Mouse (Mus musculus) lung, embryonic 16.5 days (tissue): ENCODE results near the gene Zfp653. TPM values are rescaled to one million over a fixed set of nuclear protein-coding genes. Genes with fewer than 3 reads are reported as not detected.
"Not testable (repeated sequence)": the region's sequence is repeated elsewhere in the genome, so short reads cannot be mapped to it uniquely, and the experiment has no call there.

Experiments
- ATAC-seq: fragments of 200-750 bp; cut with Nextera tagmentation; 2 replicates; pipeline ENCODE4 v1.8.0; 2017; ENCODE audit warnings: low read depth, mild to moderate bottlenecking, moderate library complexity
- H3K27ac ChIP-seq: fragments of 300-500 bp; sonication (generic); 2 replicates; pipeline ENCODE4 v1.5.1; 2014; ENCODE audit warnings: mild to moderate bottlenecking, control low read depth, low read length
- H3K27me3 ChIP-seq: fragments of 300-500 bp; sonication (generic); 2 replicates; pipeline ENCODE4 v1.6.1; 2014; ENCODE audit warnings: low read depth, low read length, mixed read lengths; ENCODE audit not compliant: control insufficient read depth, insufficient read depth
- H3K36me3 ChIP-seq: fragments of 300-500 bp; sonication (generic); 2 replicates; pipeline ENCODE4 v1.6.1; 2014; ENCODE audit warnings: low read length; ENCODE audit not compliant: control insufficient read depth, insufficient read depth
- H3K4me1 ChIP-seq: fragments of 300-500 bp; sonication (generic); replicated peaks from 2 replicates; pipeline ENCODE4 v1.6.1; 2014; ENCODE audit warnings: low read length, mixed read lengths; ENCODE audit not compliant: control insufficient read depth, insufficient read depth
- H3K4me2 ChIP-seq: fragments of 300-500 bp; sonication (generic); 2 replicates; pipeline ENCODE4 v1.6.1; 2014; ENCODE audit warnings: low read depth, low read length, control low read depth
- H3K4me3 ChIP-seq: fragments of 300-500 bp; sonication (generic); 2 replicates; pipeline ENCODE4 v1.5.1; 2014; ENCODE audit warnings: mild to moderate bottlenecking, low read length, control low read depth
- H3K9ac ChIP-seq: fragments of 300-500 bp; sonication (generic); 2 replicates; pipeline ENCODE4 v1.6.1; 2014; ENCODE audit warnings: low read length, control low read depth
- H3K9me3 ChIP-seq: fragments of 300-500 bp; sonication (generic); 2 replicates; pipeline ENCODE4 v1.6.1; 2016; ENCODE audit warnings: low read length; ENCODE audit not compliant: control insufficient read depth
- WGBS: fragments of 180-500 bp; shearing (Covaris S2); extraction: QIAGEN DNeasy Blood & Tissue Kit; methylation state at CpG from one replicate; pipeline ENCODE4 v1.1.7; 2014; 5-methylcytosine and 5-hydroxymethylcytosine counted together
- polyA plus RNA-seq: library from polyadenylated mRNA; unstranded; fragments of >200 nt; fragmentation: Nextera tagmentation; extraction: Ambion mirVana; gene quantifications from 2 replicates; pipeline ENCODE4 v1.2.1, GENCODE M21; 2015

Gene Zfp653
- polyA plus RNA-seq, 1 experiment from 2014 or later = 12.8 TPM

DNA sequence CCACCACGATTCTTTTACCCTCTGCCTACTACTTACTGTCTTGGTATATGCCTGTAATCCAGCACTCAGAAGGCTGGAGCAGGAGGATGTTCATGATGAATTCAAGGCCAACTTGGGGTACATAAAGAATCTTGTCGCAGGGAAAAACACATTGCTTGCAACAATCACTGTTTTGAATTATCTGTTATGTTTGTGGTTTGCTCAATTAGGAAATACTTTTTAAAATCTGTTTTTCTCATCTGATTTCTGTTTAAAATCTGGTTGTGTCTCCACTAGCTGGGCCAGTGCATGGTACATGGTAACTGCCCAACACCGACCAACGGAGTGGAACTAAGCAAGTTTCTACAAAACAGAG, 13.5 kb upstream of the Zfp653 start:
- WGBS = 27% methylated on average over 4 of the region's 4 CpGs
- no peaks in the 10 kb centered on the region for H3K36me3 ChIP-seq
- peak overlapping the region; percentile 82 for H3K4me2 ChIP-seq
- H3K9ac ChIP-seq = peak overlapping the region; percentile 76
- H3K27me3 ChIP-seq = no peaks in the 10 kb centered on the region
- ATAC-seq = no peak
- peak overlapping the region; percentile 75; the same call in 1 of the 2 replicates for H3K27ac ChIP-seq
- no peaks in the 10 kb centered on the region for H3K9me3 ChIP-seq
- peak overlapping the region; percentile 90 for H3K4me3 ChIP-seq
- H3K4me1 ChIP-seq = 0 out of 2 replicates have a peak, but pooled peaks cover 4% of the 10 kb centered on the region

DNA sequence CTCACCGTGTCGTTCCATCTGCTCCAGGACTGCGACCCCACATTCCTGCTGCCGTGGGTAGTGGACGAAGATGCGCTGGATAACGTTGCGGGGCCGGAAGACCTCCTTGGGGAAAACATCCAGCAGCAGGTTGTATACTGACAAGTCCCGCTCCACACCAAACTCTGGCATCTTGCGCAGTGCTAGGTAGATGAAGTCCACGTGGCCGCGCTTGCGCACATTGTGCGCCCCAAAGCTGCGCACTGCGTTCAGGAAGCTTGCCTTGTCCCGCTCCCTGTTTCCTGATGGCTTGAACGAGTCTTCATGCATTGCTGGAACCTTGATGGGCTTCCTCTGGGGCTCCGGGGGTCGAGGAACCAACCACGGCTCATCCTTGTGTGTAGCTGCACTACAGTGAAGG, 5.0 kb upstream of the Zfp653 start:
- ATAC-seq = no peak
- H3K9ac ChIP-seq = no peak overlapping the region
- no peaks in the 10 kb centered on the region for H3K27me3 ChIP-seq
- H3K36me3 ChIP-seq = no peaks in the 10 kb centered on the region
- 92% methylated on average over 23 of the region's 23 CpGs for WGBS
- no peak overlapping the region for H3K4me3 ChIP-seq
- no peak overlapping the region for H3K27ac ChIP-seq
- H3K4me1 ChIP-seq = no peaks in the 10 kb centered on the region; the same call in 1 of the 2 replicates
- no peak overlapping the region for H3K4me2 ChIP-seq
- no peaks in the 10 kb centered on the region for H3K9me3 ChIP-seq

DNA sequence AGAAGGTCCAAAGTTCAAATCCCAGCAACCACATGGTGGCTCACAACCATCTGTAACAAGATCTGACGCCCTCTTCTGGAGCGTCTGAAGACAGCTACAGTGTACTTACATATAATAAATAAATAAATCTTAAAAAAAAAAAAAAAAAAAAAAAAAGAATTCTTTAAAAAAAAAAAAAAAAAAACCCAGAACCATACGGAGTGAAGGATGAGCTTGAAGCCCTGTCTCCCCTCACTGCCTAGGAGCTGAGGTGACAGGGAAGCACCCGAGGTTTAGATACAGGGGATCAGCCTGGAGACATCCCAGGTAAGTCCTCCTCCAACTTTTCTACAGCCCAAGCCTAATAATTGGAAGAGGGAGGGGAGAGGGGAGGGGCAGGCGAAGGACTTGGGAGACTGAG, 4.6 kb upstream of the Zfp653 start:
- H3K9me3 ChIP-seq, H3K4me2 ChIP-seq, H3K4me3 ChIP-seq, H3K36me3 ChIP-seq, ATAC-seq, H3K27me3 ChIP-seq, H3K4me1 ChIP-seq, H3K27ac ChIP-seq, H3K9ac ChIP-seq: not testable (repeated sequence)
- 66% methylated on average over 5 of the region's 5 CpGs for WGBS

DNA sequence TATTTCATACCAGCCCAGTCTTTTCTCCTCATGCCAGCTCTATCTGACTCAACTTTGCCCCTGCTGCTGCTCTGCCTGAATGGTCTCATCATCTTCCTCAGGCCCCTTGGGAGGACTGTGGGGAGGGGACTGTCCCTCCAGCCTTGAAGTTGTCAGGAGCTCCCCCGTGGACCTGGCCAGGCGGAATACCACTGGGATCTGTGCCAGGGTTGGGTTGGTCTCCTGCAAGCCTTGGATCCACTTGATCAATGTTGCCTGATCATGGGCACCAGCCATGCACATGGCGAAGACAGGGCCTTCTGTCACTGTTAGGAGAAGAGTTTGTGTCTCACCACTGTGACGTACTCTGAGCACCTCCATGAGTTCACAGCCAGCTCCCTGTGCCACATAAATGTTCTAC, 1.1 kb upstream of the Zfp653 start:
- Histone ChIP-seq H3K27me3 (no peaks in the 10 kb centered on the region), H3K9ac (no peak overlapping the region), H3K27ac (no peak overlapping the region), H3K4me3 (no peak overlapping the region), H3K4me2 (no peak overlapping the region), H3K36me3 (peaks cover 3% of the 10 kb centered on the region; the same call in 1 of the 2 replicates), H3K9me3 (no peaks in the 10 kb centered on the region), H3K4me1 (peaks cover 8% of the 10 kb centered on the region)
- no peak for ATAC-seq
- 91% methylated on average over 4 of the region's 4 CpGs for WGBS

DNA sequence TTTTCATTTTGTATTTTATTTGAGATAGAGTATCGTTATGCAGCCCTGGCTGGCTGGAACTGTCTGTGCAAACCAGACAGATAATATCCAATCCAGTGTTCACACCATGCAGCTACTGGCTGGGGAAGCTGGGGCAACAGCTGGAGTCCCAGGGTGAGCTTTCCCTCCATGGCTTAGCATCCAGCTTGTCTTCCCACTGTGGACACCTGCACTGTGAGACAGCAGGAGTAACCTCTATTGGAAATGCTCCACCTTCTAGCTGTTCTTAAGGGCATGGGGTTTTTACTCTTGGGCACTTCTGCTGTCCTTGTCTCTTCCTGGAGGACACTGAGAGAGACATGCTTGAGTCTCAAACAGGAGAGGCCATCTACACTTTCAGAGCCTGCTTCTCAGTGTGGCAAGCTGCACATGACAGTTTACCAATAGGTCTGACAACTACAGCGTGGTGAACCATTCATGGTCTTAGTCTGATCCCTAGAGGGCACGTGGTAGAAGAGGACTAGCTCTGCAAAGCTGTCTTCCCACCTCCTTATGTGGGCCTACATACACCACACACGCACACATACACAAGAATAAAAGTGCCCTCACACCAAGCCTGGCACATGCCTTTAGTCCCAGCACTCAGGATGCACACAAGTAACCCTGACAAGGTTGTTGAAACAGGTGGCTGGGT, 1.2 kb downstream of the Zfp653 start:
- no peaks in the 10 kb centered on the region for H3K27me3 ChIP-seq
- peak overlapping the region; percentile 71 for H3K4me2 ChIP-seq
- peaks cover 6% of the 10 kb centered on the region for H3K36me3 ChIP-seq
- peak overlapping the region; percentile 69 for H3K9ac ChIP-seq
- peaks cover 8% of the 10 kb centered on the region for H3K4me1 ChIP-seq
- peak overlapping the region; percentile 34 for H3K27ac ChIP-seq
- no peaks in the 10 kb centered on the region for H3K9me3 ChIP-seq
- H3K4me3 ChIP-seq = peak overlapping the region; percentile 55
- ATAC-seq = no peak
- 58% methylated on average over 4 of the region's 4 CpGs for WGBS

DNA sequence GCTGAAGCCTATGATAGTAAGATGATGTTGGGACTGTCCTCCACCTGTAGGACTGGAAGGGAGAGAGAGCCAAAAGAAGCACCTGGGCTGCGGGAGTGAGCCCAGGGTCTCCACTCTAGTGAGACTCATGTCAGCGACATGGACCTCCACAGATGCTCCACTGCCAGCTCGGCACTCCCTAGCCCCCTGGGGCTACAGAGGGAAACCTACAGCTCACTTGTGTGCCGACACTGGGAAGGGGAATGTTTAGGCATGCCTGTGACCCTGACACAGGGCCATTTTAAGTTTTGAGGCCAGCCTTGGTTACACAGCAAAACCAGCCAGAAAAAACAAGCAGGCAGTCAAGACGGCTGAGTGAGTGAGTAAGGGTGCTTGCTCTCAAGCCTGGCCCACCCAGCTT, 4.0 kb downstream of the Zfp653 start:
- no peak for ATAC-seq
- Histone ChIP-seq H3K9ac (no peak overlapping the region), H3K4me2 (no peak overlapping the region), H3K4me3 (no peak overlapping the region), H3K27me3 (no peaks in the 10 kb centered on the region), H3K9me3 (no peaks in the 10 kb centered on the region), H3K4me1 (peaks cover 8% of the 10 kb centered on the region), H3K36me3 (peaks cover 14% of the 10 kb centered on the region), H3K27ac (no peak overlapping the region)
- 82% methylated on average over 5 of the region's 5 CpGs for WGBS

DNA sequence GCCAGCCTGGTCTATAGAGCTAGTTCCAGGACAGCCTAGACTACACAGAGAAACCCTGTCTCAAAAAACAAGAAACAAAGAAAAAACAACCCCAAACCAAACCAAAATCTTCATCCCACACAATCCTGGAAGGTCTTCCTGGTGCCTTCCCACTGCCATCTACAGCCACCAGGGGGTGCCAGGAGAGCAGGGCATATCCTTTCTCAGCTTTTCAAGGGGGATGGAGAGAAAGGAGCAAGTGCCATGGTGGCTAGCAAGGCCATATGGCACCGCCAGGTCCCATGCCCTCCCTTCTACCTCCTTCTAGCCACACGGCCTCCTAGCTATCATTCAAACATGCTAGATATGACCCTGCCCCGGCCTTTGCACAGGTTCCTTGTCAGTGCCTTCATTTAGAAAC, 4.7 kb downstream of the Zfp653 start:
- Histone ChIP-seq H3K4me3 (no peak overlapping the region), H3K36me3 (peaks cover 14% of the 10 kb centered on the region), H3K9me3 (no peaks in the 10 kb centered on the region), H3K4me2 (no peak overlapping the region), H3K27ac (no peak overlapping the region), H3K27me3 (no peaks in the 10 kb centered on the region), H3K4me1 (peaks cover 8% of the 10 kb centered on the region), H3K9ac (no peak overlapping the region)
- WGBS = 68% methylated on average over 3 of the region's 3 CpGs
- ATAC-seq = no peak

DNA sequence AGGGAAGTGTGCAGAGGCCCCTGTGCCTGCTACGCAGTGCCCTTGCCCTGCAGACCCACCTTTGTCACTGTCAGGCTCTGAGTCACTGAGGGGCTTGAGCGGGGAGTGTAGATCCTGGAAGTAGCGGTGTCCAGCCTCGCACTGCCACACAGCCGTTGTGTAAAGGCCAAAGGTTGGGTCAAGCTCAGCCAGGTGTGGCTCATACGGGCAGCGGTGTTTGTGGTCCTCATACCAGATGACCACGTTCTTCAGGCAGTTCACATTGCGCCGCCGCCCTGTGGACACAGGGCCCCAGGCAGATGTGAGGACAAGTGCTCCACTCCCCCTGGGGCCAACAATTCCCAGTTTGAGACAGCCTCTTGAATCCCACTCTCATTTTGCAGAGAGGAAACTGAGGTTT, 5.5 kb downstream of the Zfp653 start:
- H3K4me3 ChIP-seq = no peak overlapping the region
- H3K4me2 ChIP-seq = no peak overlapping the region
- 92% methylated on average over 11 of the region's 11 CpGs for WGBS
- no peak overlapping the region for H3K9ac ChIP-seq
- H3K27ac ChIP-seq = no peak overlapping the region
- peaks cover 8% of the 10 kb centered on the region for H3K4me1 ChIP-seq
- no peak for ATAC-seq
- H3K27me3 ChIP-seq = no peaks in the 10 kb centered on the region
- no peaks in the 10 kb centered on the region for H3K9me3 ChIP-seq
- H3K36me3 ChIP-seq = peaks cover 14% of the 10 kb centered on the region

DNA sequence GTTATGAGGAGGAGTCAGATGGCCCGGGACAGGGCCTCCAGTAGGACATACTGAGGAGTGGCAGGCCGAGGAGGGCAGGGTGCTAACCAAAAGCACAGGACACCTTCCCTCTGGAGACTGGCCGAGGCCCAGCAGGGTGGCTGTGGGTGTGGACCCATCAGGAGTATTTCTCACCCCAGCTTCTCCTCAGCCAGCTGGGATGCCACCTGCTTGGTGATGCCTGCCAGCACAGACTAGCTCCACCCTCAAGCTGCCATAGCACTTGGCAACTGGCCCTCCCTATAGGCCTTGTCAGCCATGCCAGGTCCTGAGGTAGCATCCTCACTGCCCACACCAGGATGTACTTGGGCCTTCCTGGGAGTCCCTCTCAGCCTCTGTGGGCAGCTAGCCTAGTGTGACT, 6.8 kb downstream of the Zfp653 start:
- H3K4me1 ChIP-seq = no peaks in the 10 kb centered on the region
- no peak overlapping the region for H3K4me3 ChIP-seq
- peaks cover 20% of the 10 kb centered on the region for H3K36me3 ChIP-seq
- H3K27me3 ChIP-seq = no peaks in the 10 kb centered on the region
- H3K4me2 ChIP-seq = no peak overlapping the region
- no peak overlapping the region for H3K27ac ChIP-seq
- 93% methylated on average over 3 of the region's 3 CpGs for WGBS
- H3K9ac ChIP-seq = no peak overlapping the region
- no peaks in the 10 kb centered on the region for H3K9me3 ChIP-seq
- ATAC-seq = no peak

DNA sequence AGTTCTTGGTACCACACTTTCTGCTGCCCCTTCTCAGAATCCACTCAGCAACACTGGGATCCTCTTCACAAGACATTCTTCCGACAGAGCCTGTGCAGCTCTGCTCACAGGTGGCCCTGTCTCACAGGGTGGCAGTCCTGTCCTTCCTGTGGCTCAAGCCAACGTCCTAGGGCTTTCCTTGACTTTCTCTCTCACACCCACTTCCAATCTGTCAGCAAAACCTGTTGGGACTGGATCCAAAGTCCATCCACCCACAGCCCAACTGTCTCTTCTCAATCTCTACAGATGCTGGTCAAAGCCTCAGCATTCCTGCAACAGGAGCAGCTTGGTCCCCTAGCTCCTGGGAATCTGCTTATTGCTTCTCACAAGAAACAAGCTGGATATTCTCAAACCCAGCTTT, 9.8 kb downstream of the Zfp653 start:
- peaks cover 31% of the 10 kb centered on the region for H3K36me3 ChIP-seq
- 79% methylated on average over 2 of the region's 2 CpGs for WGBS
- no peaks in the 10 kb centered on the region for H3K4me1 ChIP-seq
- no peak overlapping the region for H3K4me3 ChIP-seq
- no peak overlapping the region for H3K9ac ChIP-seq
- H3K4me2 ChIP-seq = no peak overlapping the region
- ATAC-seq = no peak
- H3K9me3 ChIP-seq = no peaks in the 10 kb centered on the region
- H3K27ac ChIP-seq = no peak overlapping the region
- no peaks in the 10 kb centered on the region for H3K27me3 ChIP-seq
